Comparison of ENCODE assay signal across 8 mouse cellular contexts in the genomic region with DNA sequence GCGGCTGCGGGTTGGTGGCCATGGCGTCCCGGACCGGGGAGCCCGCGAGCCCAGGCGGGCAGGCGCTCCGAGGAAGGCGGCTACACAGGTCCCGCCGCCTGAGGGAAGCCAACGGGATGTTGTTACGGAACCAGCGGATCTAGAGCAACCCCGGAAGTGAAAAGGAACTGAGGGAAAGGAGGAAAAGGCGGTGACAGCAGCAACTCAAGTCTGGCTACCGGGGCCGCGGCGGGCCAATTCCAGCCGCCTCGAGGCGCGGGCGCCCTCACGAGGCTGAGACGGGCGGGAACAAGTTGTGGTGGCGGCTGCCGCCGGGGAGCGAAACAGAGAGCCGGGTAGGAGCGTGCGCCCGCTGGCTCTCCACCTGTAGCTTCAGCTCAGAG. TPM values are rescaled to one million over a fixed set of nuclear protein-coding genes. Genes with fewer than 3 reads are reported as not detected.
DNase-seq lines count a peak whose midpoint lies in the region; ATAC-seq and TF ChIP-seq lines count a peak whose summit lies in the region.

Bod1l (minus strand) TSS at position 169 of the 383 bp plus-strand sequence.

- under 1% methylated on average over 38 of the region's 38 CpGs for WGBS in heart, embryonic 12.5 days
- under 1% methylated on average over 38 of the region's 38 CpGs for WGBS in kidney, postnatal 0 days
- WGBS in liver, embryonic 11.5 days = under 1% methylated on average over 37 of the region's 38 CpGs
- 1% methylated on average over 37 of the region's 38 CpGs for WGBS in stomach, embryonic 14.5 days

- H3K36me3 ChIP-seq in heart, embryonic 12.5 days = peaks cover 3% of the 10 kb centered on the region; the same call in 1 of the 2 replicates
- H3K36me3 ChIP-seq in kidney, postnatal 0 days (ENCODE audit: insufficient read depth, low read length) = no peaks in the 10 kb centered on the region
- H3K36me3 ChIP-seq in liver, embryonic 11.5 days (ENCODE audit: control insufficient read depth, insufficient read depth, low read length) = no peaks in the 10 kb centered on the region
- no peaks in the 10 kb centered on the region for H3K36me3 ChIP-seq in stomach, embryonic 14.5 days (ENCODE audit: control insufficient read depth, insufficient read depth, low read length)

- ATAC-seq in erythroid progenitor cell, adult 5-6 weeks (replicated peaks; ENCODE audit: low FRiP score, poor library complexity, severe bottlenecking) = peak; percentile 89
- peak; percentile 94 for ATAC-seq in heart, embryonic 12.5 days (ENCODE audit: insufficient number of reproducible peaks, low FRiP score)
- peak; percentile 96 for ATAC-seq in kidney, postnatal 0 days (replicated peaks; ENCODE audit: low FRiP score, low read depth)
- ATAC-seq in liver, embryonic 11.5 days (replicated peaks; ENCODE audit: low FRiP score) = peak; percentile 90
- ATAC-seq in stomach, embryonic 14.5 days (ENCODE audit: insufficient number of reproducible peaks, insufficient read depth, low FRiP score, low read depth) = peak; percentile 94

- no peaks in the 10 kb centered on the region for H3K27me3 ChIP-seq in heart, embryonic 12.5 days (replicated peaks)
- H3K27me3 ChIP-seq in kidney, postnatal 0 days (ENCODE audit: insufficient read depth, low read length) = no peaks in the 10 kb centered on the region
- H3K27me3 ChIP-seq in liver, embryonic 11.5 days (replicated peaks; ENCODE audit: control insufficient read depth, insufficient read depth, low read length) = no peaks in the 10 kb centered on the region
- H3K27me3 ChIP-seq in stomach, embryonic 14.5 days (ENCODE audit: control insufficient read depth, insufficient read depth, low read length) = no peaks in the 10 kb centered on the region

- H3K4me2 ChIP-seq in heart, embryonic 12.5 days = peak within 1 kb of the TSS; percentile 91
- peak within 1 kb of the TSS; percentile 90 for H3K4me2 ChIP-seq in kidney, postnatal 0 days (ENCODE audit: low read length)
- H3K4me2 ChIP-seq in liver, embryonic 11.5 days = peak within 1 kb of the TSS; percentile 85
- peak within 1 kb of the TSS; percentile 78 for H3K4me2 ChIP-seq in stomach, embryonic 14.5 days (replicated peaks; ENCODE audit: low read depth, low read length)

- H3K9ac ChIP-seq in heart, embryonic 12.5 days = peak within 1 kb of the TSS; percentile 95
- H3K9ac ChIP-seq in kidney, postnatal 0 days (ENCODE audit: low read depth, low read length) = peak within 1 kb of the TSS; percentile 96
- H3K9ac ChIP-seq in liver, embryonic 11.5 days (ENCODE audit: low read depth, low read length) = peak within 1 kb of the TSS; percentile 91
- peak within 1 kb of the TSS; percentile 92 for H3K9ac ChIP-seq in stomach, embryonic 14.5 days (replicated peaks; ENCODE audit: low read depth, low read length)

- no peaks in the 10 kb centered on the region for H3K9me3 ChIP-seq in heart, embryonic 12.5 days (replicated peaks)
- H3K9me3 ChIP-seq in kidney, postnatal 0 days (replicated peaks; ENCODE audit: low read length) = no peaks in the 10 kb centered on the region
- no peaks in the 10 kb centered on the region for H3K9me3 ChIP-seq in liver, embryonic 11.5 days (ENCODE audit: control insufficient read depth, low read length)
- no peaks in the 10 kb centered on the region for H3K9me3 ChIP-seq in stomach, embryonic 14.5 days (ENCODE audit: control insufficient read depth, low read depth, low read length)

- H3K4me3 ChIP-seq in heart, embryonic 12.5 days = peak within 1 kb of the TSS; percentile 92
- H3K4me3 ChIP-seq in kidney, postnatal 0 days (replicated peaks; ENCODE audit: low read depth, low read length) = peak within 1 kb of the TSS; percentile 97
- H3K4me3 ChIP-seq in liver, embryonic 11.5 days (ENCODE audit: low read depth, low read length) = peak within 1 kb of the TSS; percentile 92
- peak within 1 kb of the TSS; percentile 96 for H3K4me3 ChIP-seq in stomach, embryonic 14.5 days (ENCODE audit: low read depth, low read length)

- H3K27ac ChIP-seq in heart, embryonic 12.5 days (ENCODE audit: poor library complexity, severe bottlenecking) = peak within 1 kb of the TSS; percentile 26; the same call in 1 of the 2 replicates
- peak within 1 kb of the TSS; percentile 82 for H3K27ac ChIP-seq in kidney, postnatal 0 days
- peak within 1 kb of the TSS; percentile 55 for H3K27ac ChIP-seq in liver, embryonic 11.5 days (ENCODE audit: low read depth, low read length)
- H3K27ac ChIP-seq in stomach, embryonic 14.5 days (ENCODE audit: low read length) = peak within 1 kb of the TSS; percentile 59; the same call in 1 of the 2 replicates

- peak; percentile 72 for TF ChIP-seq CTCF in kidney, postnatal 0 days (IDR thresholded peaks at IDR 0.05; ENCODE audit: low read depth)

- DNase-seq in CD4-positive helper T cell, adult 2 months (ENCODE audit: low read depth, low spot score) = peak; percentile 96
- DNase-seq in brain, embryonic 18.5 days (ENCODE audit: low read depth, low spot score) = peak; percentile 92
- DNase-seq in kidney, postnatal 0 days (ENCODE audit: low spot score) = peak; percentile 98
- DNase-seq in liver, embryonic 11.5 days (ENCODE audit: low spot score) = peak; percentile 92
- DNase-seq in naive thymus-derived CD4-positive, alpha-beta T cell, adult 2 months (ENCODE audit: low read depth) = peak; percentile 94

- peaks cover 18% of the 10 kb centered on the region for H3K4me1 ChIP-seq in heart, embryonic 12.5 days (replicated peaks)
- H3K4me1 ChIP-seq in kidney, postnatal 0 days (replicated peaks; ENCODE audit: insufficient read depth, low read length) = 0 out of 2 replicates have a peak, but pooled peaks cover 5% of the 10 kb centered on the region
- peaks cover 17% of the 10 kb centered on the region for H3K4me1 ChIP-seq in liver, embryonic 11.5 days (replicated peaks; ENCODE audit: control insufficient read depth, insufficient read depth, low read length)
- peaks cover 7% of the 10 kb centered on the region; the same call in 1 of the 2 replicates for H3K4me1 ChIP-seq in stomach, embryonic 14.5 days (ENCODE audit: control insufficient read depth, insufficient read depth, low read length)

RNA-seq across cellular contexts. Expression of gene Bod1l, which starts in this region (rescaled TPM):
- 18.0 and 23.5 TPM in 2 replicates for total RNA-seq in erythroid progenitor cell, adult 5-6 weeks (2015; ENCODE audit: low replicate concordance)
- total RNA-seq in erythroid progenitor cell, adult 5-6 weeks (2017; ENCODE audit: low replicate concordance) = 34.7 and 88.4 TPM in 2 replicates
- 15.9 and 17.4 TPM in 2 replicates for polyA plus RNA-seq in heart, embryonic 12.5 days (2016; fragmentation: Nextera tagmentation; extraction: Ambion mirVana)
- polyA plus RNA-seq in kidney, postnatal 0 days (2015; fragmentation: Nextera tagmentation; extraction: Ambion mirVana) = 21.1 and 22.6 TPM in 2 replicates
- 19.1 and 21.0 TPM in 2 replicates for polyA plus RNA-seq in liver, embryonic 11.5 days (2014; fragmentation: Nextera tagmentation; extraction: Ambion mirVana)
- 26.9 and 28.5 TPM in 2 replicates for polyA plus RNA-seq in stomach, embryonic 14.5 days (2014; fragmentation: Nextera tagmentation; extraction: Ambion mirVana)

Comparison
In these comparisons a context has a peak if more than half of its experiments do, and no peak if none do; other contexts are left out.
1. Peak in every context shown above with its lines: DNase-seq, ATAC-seq, H3K4me3 ChIP-seq and H3K27ac ChIP-seq.
2. H3K27ac ChIP-seq: peak in every context shown above with its lines; median percentile 82 in kidney, postnatal 0 days; 59 in stomach, embryonic 14.5 days; 55 in liver, embryonic 11.5 days; 26 in heart, embryonic 12.5 days.